Mouse (Mus musculus) MEL (cell line): ENCODE measurements around the gene Gpr89. TPM values are rescaled to one million over a fixed set of nuclear protein-coding genes. Genes with fewer than 3 reads are reported as not detected.

Source experiments
- DNase-seq: peaks from one replicate; pipeline ENCODE4 v3.0.0; 2011; ENCODE audit warnings: low read depth, low spot score
- H3K27ac ChIP-seq: 2 replicates; pipeline ENCODE4 v1.5.1; 2012; ENCODE audit warnings: low read depth, mild to moderate bottlenecking, control low read depth, low read length, moderate library complexity; ENCODE audit not compliant: control insufficient read depth
- H3K27me3 ChIP-seq, 2 experiments: fragments of 150-350 bp in 1 of 2; sonication (generic) in 1 of 2; 2 replicates each; pipeline ENCODE4 v1.6.1; 2012; ENCODE audit warnings: low read length in 2 of 2, mild to moderate bottlenecking in 2 of 2, improper control_type of control experiment in 1 of 2, moderate library complexity in 1 of 2; ENCODE audit not compliant: insufficient read depth in 2 of 2, control insufficient read depth in 1 of 2
- H3K36me3 ChIP-seq, 2 experiments: 2 replicates each; pipeline ENCODE4 v1.6.1; 2012 to 2014; ENCODE audit warnings: low read length in 2 of 2, improper control_type of control experiment in 1 of 2, inconsistent platforms in 1 of 2, mild to moderate bottlenecking in 1 of 2; ENCODE audit not compliant: insufficient read depth in 2 of 2, control insufficient read depth in 1 of 2
- H3K4me1 ChIP-seq, 2 experiments: fragments of 150-350 bp in 1 of 2; sonication (generic) in 1 of 2; 2 replicates each; pipeline ENCODE4 v1.6.1; 2012; ENCODE audit warnings: low read length in 2 of 2, improper control_type of control experiment in 1 of 2, mild to moderate bottlenecking in 1 of 2; ENCODE audit not compliant: insufficient read depth in 2 of 2, control insufficient read depth in 1 of 2
- H3K4me3 ChIP-seq, 2 experiments: fragments of 150-350 bp in 1 of 2; sonication (generic) in 1 of 2; 2 replicates each; pipeline ENCODE4 v1.5.1; 2012; ENCODE audit warnings: low read depth in 2 of 2, low read length in 2 of 2, mild to moderate bottlenecking in 2 of 2, moderate library complexity in 2 of 2, control low read depth in 1 of 2, improper control_type of control experiment in 1 of 2; ENCODE audit not compliant: control insufficient read depth in 1 of 2, insufficient read depth in 1 of 2
- H3K79me2 ChIP-seq: 2 replicates; pipeline ENCODE4 v1.6.1; 2012; ENCODE audit warnings: mild to moderate bottlenecking, low read length, moderate library complexity; ENCODE audit not compliant: control insufficient read depth, poor library complexity, insufficient read depth
- H3K9ac ChIP-seq: 2 replicates; pipeline ENCODE4 v1.6.1; 2012; ENCODE audit warnings: low read depth, mild to moderate bottlenecking, control low read depth, low read length, moderate library complexity; ENCODE audit not compliant: control insufficient read depth, poor library complexity, severe bottlenecking
- H3K9me3 ChIP-seq: fragments of 150-350 bp; sonication (generic); replicated peaks from 2 replicates; pipeline ENCODE4 v1.6.1; 2012; ENCODE audit warnings: mild to moderate bottlenecking, low read length, improper control_type of control experiment, moderate library complexity; ENCODE audit not compliant: insufficient read depth
- BHLHE40 ChIP-seq: IDR thresholded peaks from 2 replicates; pipeline ENCODE4 v1.6.1; 2012; ENCODE audit warnings: low read depth, mild to moderate bottlenecking, inconsistent platforms, low read length, improper control_type of control experiment, borderline replicate concordance
- CHD1 ChIP-seq: IDR thresholded peaks from 2 replicates; pipeline ENCODE4 v1.6.1; 2012; ENCODE audit warnings: low read depth, mild to moderate bottlenecking, inconsistent platforms, low read length, improper control_type of control experiment
- CHD2 ChIP-seq: IDR thresholded peaks from 2 replicates; pipeline ENCODE4 v1.6.1; 2011; ENCODE audit warnings: low read length, improper control_type of control experiment
- CTCF ChIP-seq, 3 experiments: IDR thresholded peaks in 2 of 3; conservative IDR thresholded peaks in 1 of 3; 2 replicates each; pipeline ENCODE4 v1.5.1; 2011 to 2012; ENCODE audit warnings: low read length in 3 of 3, low read depth in 2 of 3, mild to moderate bottlenecking in 2 of 3, improper control_type of control experiment in 1 of 3, inconsistent platforms in 1 of 3, mixed read lengths in 1 of 3, moderate library complexity in 1 of 3; ENCODE audit not compliant: control insufficient read depth in 1 of 3, insufficient read depth in 1 of 3, poor library complexity in 1 of 3, severe bottlenecking in 1 of 3
- GABPA ChIP-seq: IDR thresholded peaks from 2 replicates; pipeline ENCODE4 v1.6.1; 2012; ENCODE audit warnings: low read depth, mild to moderate bottlenecking, inconsistent platforms, low read length, improper control_type of control experiment, moderate library complexity
- HCFC1 ChIP-seq: IDR thresholded peaks from 2 replicates; pipeline ENCODE4 v1.6.1; 2012; ENCODE audit warnings: low read depth, mild to moderate bottlenecking, inconsistent platforms, low read length, improper control_type of control experiment, moderate library complexity
- MEF2A ChIP-seq: IDR thresholded peaks from 2 replicates; pipeline ENCODE4 v1.6.1; 2014; ENCODE audit warnings: low read depth, mild to moderate bottlenecking, inconsistent platforms, low read length, improper control_type of control experiment; ENCODE audit not compliant: poor library complexity, insufficient replicate concordance, severe bottlenecking; ENCODE audit errors: extremely low read depth
- MXI1 ChIP-seq: IDR thresholded peaks from 2 replicates; pipeline ENCODE4 v1.6.1; 2011; ENCODE audit warnings: mild to moderate bottlenecking, low read depth, low read length, improper control_type of control experiment
- MYB ChIP-seq: IDR thresholded peaks from 2 replicates; pipeline ENCODE4 v1.6.1; 2011; ENCODE audit warnings: mild to moderate bottlenecking, low read depth, low read length, improper control_type of control experiment
- NELFE ChIP-seq: IDR thresholded peaks from 2 replicates; pipeline ENCODE4 v1.6.1; 2011; ENCODE audit warnings: low read depth, low read length, improper control_type of control experiment
- NRF1 ChIP-seq: IDR thresholded peaks from 2 replicates; pipeline ENCODE4 v1.6.1; 2014; ENCODE audit warnings: low read depth, mild to moderate bottlenecking, inconsistent platforms, low read length, improper control_type of control experiment, moderate library complexity; ENCODE audit not compliant: poor library complexity, insufficient read depth, severe bottlenecking
- POLR2A ChIP-seq, 2 experiments: IDR thresholded peaks; 2 replicates each; pipeline ENCODE4 v1.6.1; 2011 to 2012; ENCODE audit warnings: low read length in 2 of 2, mild to moderate bottlenecking in 2 of 2, control low read depth in 1 of 2, improper control_type of control experiment in 1 of 2, low read depth in 1 of 2, moderate library complexity in 1 of 2; ENCODE audit not compliant: control insufficient read depth in 1 of 2, insufficient read depth in 1 of 2, poor library complexity in 1 of 2
- POLR2AphosphoS2 ChIP-seq: IDR thresholded peaks from 2 replicates; pipeline ENCODE4 v1.6.1; 2011; ENCODE audit warnings: low read length, improper control_type of control experiment
- POLR2AphosphoS5 ChIP-seq: IDR thresholded peaks from 2 replicates; pipeline ENCODE4 v1.6.1; 2012; ENCODE audit warnings: low read depth, borderline replicate concordance, mild to moderate bottlenecking, inconsistent platforms, low read length, moderate library complexity, mixed read lengths
- RAD21 ChIP-seq: IDR thresholded peaks from 2 replicates; pipeline ENCODE4 v1.6.1; 2011; ENCODE audit warnings: mild to moderate bottlenecking, low read depth, low read length, improper control_type of control experiment
- RCOR1 ChIP-seq: IDR thresholded peaks from 2 replicates; pipeline ENCODE4 v1.6.1; 2012; ENCODE audit warnings: low read depth, mild to moderate bottlenecking, inconsistent platforms, low read length, improper control_type of control experiment
- SIN3A ChIP-seq: IDR thresholded peaks from 2 replicates; pipeline ENCODE4 v1.6.1; 2012; ENCODE audit warnings: low read length, improper control_type of control experiment, inconsistent platforms
- TAL1 ChIP-seq: IDR thresholded peaks from 2 replicates; pipeline ENCODE4 v1.6.1; 2012; ENCODE audit warnings: mild to moderate bottlenecking, inconsistent platforms, low read length, moderate library complexity, mixed read lengths
- TBP ChIP-seq: IDR thresholded peaks from 2 replicates; pipeline ENCODE4 v1.8.0; 2011; ENCODE audit warnings: low read depth, low read length, improper control_type of control experiment
- TCF12 ChIP-seq: IDR thresholded peaks from 2 replicates; pipeline ENCODE4 v1.6.1; 2014; ENCODE audit warnings: low read depth, mild to moderate bottlenecking, inconsistent platforms, low read length, improper control_type of control experiment, moderate library complexity
- ZC3H11A ChIP-seq: IDR thresholded peaks from 2 replicates; pipeline ENCODE4 v1.6.1; 2012; ENCODE audit warnings: low read depth, mild to moderate bottlenecking, inconsistent platforms, low read length, improper control_type of control experiment
- ZKSCAN1 ChIP-seq: IDR thresholded peaks from 2 replicates; pipeline ENCODE4 v1.6.1; 2012; ENCODE audit warnings: low read depth, mild to moderate bottlenecking, inconsistent platforms, low read length, improper control_type of control experiment, moderate library complexity
- ZNF384 ChIP-seq: IDR thresholded peaks from 2 replicates; pipeline ENCODE4 v1.6.1; 2012; ENCODE audit warnings: low read depth, mild to moderate bottlenecking, inconsistent platforms, low read length, improper control_type of control experiment
- polyA plus RNA-seq, 2 experiments: library from polyadenylated mRNA; stranded (reverse) in 1 of 2; unstranded in 1 of 2; fragments of >175 nt in 1 of 2; fragments of >200 nt in 1 of 2; gene quantifications; 2 replicates each; pipeline versions ENCODE4 v1.2.1 to v1.2.4; 2012; ENCODE audit warnings: low replicate concordance in 2 of 2, low read depth in 1 of 2; ENCODE audit not compliant: insufficient read length in 2 of 2, insufficient read depth in 1 of 2, missing spikeins in 1 of 2
- total RNA-seq: library from RNA; depleted of rRNA; stranded (reverse); fragments of 300-350 nt; gene quantifications from 2 replicates; pipeline ENCODE4 v1.2.3, GENCODE M21; 2012

The Gpr89 gene
- total and polyA plus RNA-seq, 3 experiments = 56.7 to 69.9 TPM; not detected in 1

- no peak overlapping the region for H3K4me3 ChIP-seq
- no peak overlapping the region for H3K9ac ChIP-seq
- no peaks in the 10 kb centered on the region for H3K4me1 ChIP-seq
- peaks cover 0 to 43% of the 10 kb centered on the region in 2 experiments; a peak in 2 of 4 replicates for H3K36me3 ChIP-seq
- no peak overlapping the region for H3K27ac ChIP-seq
- TF ChIP-seq CTCF (IDR thresholded peaks at IDR 0.05 in 2 of 3, conservative IDR thresholded peaks at IDR 0.05 in 1 of 3; ENCODE audit: control insufficient read depth in 1 of 3, insufficient read depth in 1 of 3, low read depth in 2 of 3, low read length in 3 of 3, poor library complexity in 1 of 3, severe bottlenecking in 1 of 3) (no peak), NELFE (no peak), BHLHE40 (no peak), CHD1 (no peak), ZKSCAN1 (no peak), GABPA (no peak), MXI1 (no peak), MYB (no peak), TBP (no peak), ZC3H11A (no peak), RAD21 (no peak), SIN3A (no peak)
- TF ChIP-seq, all 39 proteins: peak for 0
- no peaks in the 10 kb centered on the region for H3K27me3 ChIP-seq
- no peaks in the 10 kb centered on the region for H3K79me2 ChIP-seq
- DNase-seq = no peak
- no peaks in the 10 kb centered on the region for H3K9me3 ChIP-seq
Observed at GRCm38 (mm10) chr3:96872501-96872900, 32.6 kb downstream of the Gpr89 start.

GRCm38 (mm10) chr3:96871070-96871469 is 34.1 kb downstream of the Gpr89 start:
- Histone ChIP-seq H3K4me1 (no peaks in the 10 kb centered on the region), H3K79me2 (no peaks in the 10 kb centered on the region), H3K9me3 (no peaks in the 10 kb centered on the region), H3K27me3 (no peaks in the 10 kb centered on the region), H3K27ac (no peak overlapping the region), H3K36me3 (peaks cover 0 to 38% of the 10 kb centered on the region in 2 experiments; a peak in 2 of 4 replicates), H3K9ac (no peak overlapping the region), H3K4me3 (no peak overlapping the region)
- DNase-seq = no peak
- TF ChIP-seq RCOR1 (no peak), NELFE (no peak), CHD2 (no peak), MEF2A (no peak), ZC3H11A (no peak), TAL1 (no peak), CHD1 (no peak), MYB (no peak), HCFC1 (no peak), POLR2AphosphoS2 (no peak), TCF12 (no peak), POLR2A (IDR thresholded peaks at IDR 0.05; ENCODE audit: control insufficient read depth in 1 of 2, insufficient read depth in 1 of 2, low read depth in 1 of 2, low read length in 2 of 2, poor library complexity in 1 of 2) (no peak), POLR2AphosphoS5 (no peak), NRF1 (no peak), TBP (no peak), ZNF384 (no peak)
- TF ChIP-seq, all 39 proteins: peak for 0
